Mouse (Mus musculus): ENCODE results near the gene Mgat5. TPM values are rescaled to one million over a fixed set of nuclear protein-coding genes. Genes with fewer than 3 reads are reported as not detected.

Gene Mgat5
- polyA plus RNA-seq, 1 experiment = 2.2 TPM

DNA sequence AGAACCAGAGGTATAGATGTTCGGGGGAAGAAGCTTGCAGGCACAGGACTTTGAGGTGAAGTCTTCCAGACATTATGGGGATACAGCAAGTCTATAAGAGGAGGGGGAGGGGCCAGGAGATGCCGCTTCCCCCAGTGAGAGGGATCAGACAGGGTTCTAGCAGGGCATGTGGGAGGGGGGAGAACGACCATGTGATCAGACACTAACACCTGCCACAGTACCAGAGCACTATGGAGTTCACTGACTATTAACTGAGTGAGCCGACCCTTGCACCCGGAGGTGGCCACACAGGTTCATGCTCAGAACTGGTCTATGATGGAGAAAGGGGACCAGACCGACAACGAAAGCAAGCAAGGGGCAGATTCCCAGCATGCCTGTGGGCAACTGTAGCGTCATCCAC, 318.5 kb downstream of the Mgat5 start:
- no peak overlapping the region for H3ac ChIP-seq (ENCODE audit: control insufficient read depth, insufficient read length)
- H3K4me2 ChIP-seq (ENCODE audit: low read depth) = no peak overlapping the region
- no peaks in the 10 kb centered on the region for H3K27me3 ChIP-seq (ENCODE audit: control insufficient read depth, insufficient read depth, insufficient read length)
- H3K79me2 ChIP-seq (ENCODE audit: control insufficient read depth, insufficient read depth) = no peaks in the 10 kb centered on the region
- no peaks in the 10 kb centered on the region for H3K36me3 ChIP-seq (ENCODE audit: control insufficient read depth, insufficient read depth)
- TF ChIP-seq SRF (IDR thresholded peaks at IDR 0.05; ENCODE audit: control insufficient read depth, insufficient read length, low read depth) = no peak
- TF ChIP-seq TCF3 (IDR thresholded peaks at IDR 0.05; ENCODE audit: insufficient read length, low read depth) = no peak
- TF ChIP-seq E2F4 (IDR thresholded peaks at IDR 0.05; ENCODE audit: insufficient read depth) = no peak
- no peak for TF ChIP-seq USF1 (IDR thresholded peaks at IDR 0.05; ENCODE audit: low read depth)
- no peak for TF ChIP-seq MAX (IDR thresholded peaks at IDR 0.05; ENCODE audit: low read depth)
- TF ChIP-seq TCF12 (IDR thresholded peaks at IDR 0.05; ENCODE audit: insufficient read depth, poor library complexity, severe bottlenecking) = no peak
- TF ChIP-seq MYOD1 (IDR thresholded peaks at IDR 0.05; ENCODE audit: control insufficient read depth in 1 of 3, insufficient read length in 2 of 3, low read depth in 2 of 3) = no peak
- no peak for TF ChIP-seq REST (IDR thresholded peaks at IDR 0.05; ENCODE audit: insufficient read depth, insufficient read length)
- TF ChIP-seq CEBPB (IDR thresholded peaks at IDR 0.05; ENCODE audit: insufficient read depth, poor library complexity, severe bottlenecking) = no peak
- TF ChIP-seq POLR2A (IDR thresholded peaks at IDR 0.05; ENCODE audit: insufficient read length, low read depth) = no peak
- TF ChIP-seq MYOG (IDR thresholded peaks at IDR 0.05; ENCODE audit: control insufficient read depth in 1 of 3, insufficient read depth in 1 of 3, insufficient read length in 2 of 3, low read depth in 2 of 3) = no peak
- no peak for TF ChIP-seq POLR2AphosphoS2 (IDR thresholded peaks at IDR 0.05; ENCODE audit: insufficient read length, low read depth)
- H3K4me3 ChIP-seq = no peak overlapping the region

DNA sequence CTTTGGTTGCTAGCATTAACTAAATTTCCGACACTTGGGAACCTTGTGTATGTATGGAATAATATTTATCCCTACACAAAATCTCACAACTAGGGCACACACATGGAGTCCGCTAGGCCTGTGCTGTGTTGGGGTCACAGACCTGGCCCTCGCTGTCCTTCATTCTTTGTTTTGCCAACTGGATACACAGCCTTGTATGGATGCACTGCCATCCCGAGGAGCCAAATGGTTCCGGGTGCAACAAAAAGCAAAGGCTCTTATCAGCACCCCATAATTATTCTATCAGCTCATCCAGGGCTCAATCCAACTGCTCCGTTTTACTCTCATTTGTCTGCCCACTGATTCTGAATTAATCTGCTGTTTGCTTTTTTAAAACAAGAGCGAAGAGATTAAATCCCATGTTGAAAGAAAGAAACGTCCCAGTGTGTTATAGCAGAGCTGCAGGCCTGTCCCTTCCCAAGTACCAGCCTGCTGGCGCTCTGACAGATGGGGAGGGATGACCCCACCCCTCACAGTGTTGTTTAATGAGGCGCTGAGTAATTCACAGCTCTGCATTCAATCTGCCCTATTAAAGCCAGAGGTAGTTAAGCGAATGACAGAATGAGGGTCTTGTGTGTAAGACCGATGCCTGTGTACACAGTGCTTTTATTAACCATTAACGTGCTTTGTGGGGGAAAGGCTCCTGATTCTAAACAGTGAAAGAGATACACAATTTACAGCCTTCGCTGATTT, 326.2 kb downstream of the Mgat5 start:
- Histone ChIP-seq H3ac (ENCODE audit: control insufficient read depth, insufficient read length) (no peak overlapping the region), H3K4me3 (no peak overlapping the region), H3K79me2 (ENCODE audit: control insufficient read depth, insufficient read depth) (no peaks in the 10 kb centered on the region), H3K27me3 (ENCODE audit: control insufficient read depth, insufficient read depth, insufficient read length) (peaks cover 4% of the 10 kb centered on the region), H3K36me3 (ENCODE audit: control insufficient read depth, insufficient read depth) (no peaks in the 10 kb centered on the region), H3K4me2 (ENCODE audit: low read depth) (no peak overlapping the region)
- TF ChIP-seq MYOD1 (IDR thresholded peaks at IDR 0.05; ENCODE audit: control insufficient read depth in 1 of 3, insufficient read length in 2 of 3, low read depth in 2 of 3) (no peak), SRF (IDR thresholded peaks at IDR 0.05; ENCODE audit: control insufficient read depth, insufficient read length, low read depth) (no peak), MYOG (IDR thresholded peaks at IDR 0.05; ENCODE audit: control insufficient read depth in 1 of 3, insufficient read depth in 1 of 3, insufficient read length in 2 of 3, low read depth in 2 of 3) (no peak), USF1 (IDR thresholded peaks at IDR 0.05; ENCODE audit: low read depth) (no peak), POLR2A (IDR thresholded peaks at IDR 0.05; ENCODE audit: insufficient read length, low read depth) (no peak), TCF12 (IDR thresholded peaks at IDR 0.05; ENCODE audit: insufficient read depth, poor library complexity, severe bottlenecking) (no peak), POLR2AphosphoS2 (IDR thresholded peaks at IDR 0.05; ENCODE audit: insufficient read length, low read depth) (no peak), E2F4 (IDR thresholded peaks at IDR 0.05; ENCODE audit: insufficient read depth) (no peak), TCF3 (IDR thresholded peaks at IDR 0.05; ENCODE audit: insufficient read length, low read depth) (no peak), CEBPB (IDR thresholded peaks at IDR 0.05; ENCODE audit: insufficient read depth, poor library complexity, severe bottlenecking) (no peak), MAX (IDR thresholded peaks at IDR 0.05; ENCODE audit: low read depth) (no peak), REST (IDR thresholded peaks at IDR 0.05; ENCODE audit: insufficient read depth, insufficient read length) (no peak)

DNA sequence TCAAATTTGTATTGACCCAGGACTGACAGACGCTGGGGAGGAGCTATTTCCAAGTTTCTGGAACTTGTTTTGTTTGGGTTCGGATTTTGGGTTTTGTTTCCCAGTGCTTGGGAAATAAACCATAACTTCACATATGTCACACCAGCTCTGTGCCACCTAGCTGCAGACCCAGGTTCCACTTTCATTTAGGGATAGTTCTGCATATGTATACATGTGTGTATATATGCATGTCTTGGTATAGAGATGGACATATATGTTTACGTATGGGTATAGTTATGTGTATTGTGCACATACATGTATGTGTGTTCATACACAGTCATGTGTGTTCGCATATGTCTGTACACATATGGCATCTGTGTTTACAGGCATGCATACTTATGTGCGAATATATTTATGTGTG, 326.9 kb downstream of the Mgat5 start:
- no peak overlapping the region for H3K4me2 ChIP-seq (ENCODE audit: low read depth)

DNA sequence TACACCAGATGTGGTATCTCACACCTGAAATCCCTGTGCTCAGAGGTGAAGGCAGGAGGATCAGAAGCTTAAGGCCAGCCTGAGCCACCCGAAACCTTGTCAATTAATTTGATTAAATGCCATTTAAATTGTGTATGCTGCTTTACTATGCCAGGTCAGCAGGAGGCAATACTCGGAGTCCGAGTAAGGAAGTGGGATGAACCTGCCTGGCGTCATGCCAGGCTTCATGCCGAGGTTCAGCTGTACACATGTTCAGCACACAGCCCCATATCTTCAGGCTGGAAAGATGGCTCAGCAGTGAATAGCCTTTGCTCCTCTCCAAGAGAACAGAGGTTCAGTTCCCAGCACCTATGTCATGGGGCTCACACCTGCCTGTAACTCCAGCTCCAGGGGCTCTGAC, 331.6 kb downstream of the Mgat5 start:
- H3K79me2 ChIP-seq (ENCODE audit: control insufficient read depth, insufficient read depth) = no peaks in the 10 kb centered on the region
- H3K4me3 ChIP-seq = no peak overlapping the region
- no peaks in the 10 kb centered on the region for H3K27me3 ChIP-seq (ENCODE audit: control insufficient read depth, insufficient read depth, insufficient read length)
- no peak overlapping the region for H3ac ChIP-seq (ENCODE audit: control insufficient read depth, insufficient read length)
- H3K36me3 ChIP-seq (ENCODE audit: control insufficient read depth, insufficient read depth) = no peaks in the 10 kb centered on the region
- H3K4me2 ChIP-seq (ENCODE audit: low read depth) = no peak overlapping the region
- no peak for TF ChIP-seq REST (IDR thresholded peaks at IDR 0.05; ENCODE audit: insufficient read depth, insufficient read length)
- TF ChIP-seq TCF3 (IDR thresholded peaks at IDR 0.05; ENCODE audit: insufficient read length, low read depth) = no peak
- no peak for TF ChIP-seq USF1 (IDR thresholded peaks at IDR 0.05; ENCODE audit: low read depth)

More for the DNA sequence above, 326.9 kb downstream of the Mgat5 start:
- TF ChIP-seq MAX (IDR thresholded peaks at IDR 0.05; ENCODE audit: low read depth) = no peak
- H3K27me3 ChIP-seq (ENCODE audit: control insufficient read depth, insufficient read depth, insufficient read length) = peaks cover 4% of the 10 kb centered on the region
- no peak overlapping the region for H3K4me3 ChIP-seq
- H3K79me2 ChIP-seq (ENCODE audit: control insufficient read depth, insufficient read depth) = no peaks in the 10 kb centered on the region
- no peak overlapping the region for H3ac ChIP-seq (ENCODE audit: control insufficient read depth, insufficient read length)
- H3K36me3 ChIP-seq (ENCODE audit: control insufficient read depth, insufficient read depth) = no peaks in the 10 kb centered on the region

DNA sequence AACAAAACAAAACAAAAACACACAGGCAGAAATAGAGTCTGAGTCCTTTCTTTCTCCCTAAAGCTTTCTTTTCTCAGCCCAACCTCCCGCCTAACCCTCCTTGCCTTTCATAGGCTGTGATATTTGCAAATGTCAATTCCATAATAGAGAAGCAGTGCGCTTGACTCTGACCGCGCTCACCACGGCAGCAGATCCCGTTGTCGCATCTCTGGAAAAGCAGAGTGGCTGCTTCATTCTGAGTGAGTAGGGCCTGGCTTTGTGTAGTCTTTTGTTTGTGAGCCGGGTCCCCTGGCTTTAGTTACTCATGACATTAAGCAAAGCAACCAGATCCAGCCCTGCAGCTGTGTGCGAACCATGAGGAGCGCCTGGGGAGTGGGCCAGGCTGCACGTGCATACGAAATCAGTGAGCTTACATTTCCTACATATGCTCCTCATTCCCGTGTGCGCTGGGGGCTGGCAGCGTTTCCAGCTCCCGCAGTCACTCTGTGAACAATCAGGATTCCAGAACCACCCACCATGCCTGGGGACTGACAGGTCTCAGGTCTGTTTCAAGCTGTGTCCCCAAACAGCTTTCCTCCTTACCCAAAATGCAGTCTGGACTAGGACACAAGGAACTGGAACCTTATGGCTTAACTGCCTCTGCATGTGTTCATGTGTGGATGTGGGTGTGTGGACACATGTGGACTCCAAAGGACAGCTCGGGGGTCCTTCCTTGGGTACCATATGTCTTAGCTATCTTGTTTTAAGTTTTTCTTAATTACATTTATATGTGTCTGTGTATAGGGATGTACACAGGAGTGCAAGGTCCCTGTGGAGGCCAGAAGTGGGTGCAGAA, 332.6 kb downstream of the Mgat5 start:
- Histone ChIP-seq H3K4me2 (ENCODE audit: low read depth) (no peak overlapping the region), H3K4me3 (no peak overlapping the region)

More for the DNA sequence above, 332.6 kb downstream of the Mgat5 start:
- TF ChIP-seq CEBPB (IDR thresholded peaks at IDR 0.05; ENCODE audit: insufficient read depth, poor library complexity, severe bottlenecking) = no peak
- no peak for TF ChIP-seq MYOG (IDR thresholded peaks at IDR 0.05; ENCODE audit: control insufficient read depth in 1 of 3, insufficient read depth in 1 of 3, insufficient read length in 2 of 3, low read depth in 2 of 3)
- TF ChIP-seq REST (IDR thresholded peaks at IDR 0.05; ENCODE audit: insufficient read depth, insufficient read length) = no peak
- TF ChIP-seq TCF12 (IDR thresholded peaks at IDR 0.05; ENCODE audit: insufficient read depth, poor library complexity, severe bottlenecking) = no peak
- TF ChIP-seq USF1 (IDR thresholded peaks at IDR 0.05; ENCODE audit: low read depth) = no peak
- no peak for TF ChIP-seq POLR2A (IDR thresholded peaks at IDR 0.05; ENCODE audit: insufficient read length, low read depth)
- TF ChIP-seq POLR2AphosphoS2 (IDR thresholded peaks at IDR 0.05; ENCODE audit: insufficient read length, low read depth) = no peak
- no peak for TF ChIP-seq TCF3 (IDR thresholded peaks at IDR 0.05; ENCODE audit: insufficient read length, low read depth)
- TF ChIP-seq E2F4 (IDR thresholded peaks at IDR 0.05; ENCODE audit: insufficient read depth) = no peak
- TF ChIP-seq MYOD1 (IDR thresholded peaks at IDR 0.05; ENCODE audit: control insufficient read depth in 1 of 3, insufficient read length in 2 of 3, low read depth in 2 of 3) = no peak
- no peak for TF ChIP-seq MAX (IDR thresholded peaks at IDR 0.05; ENCODE audit: low read depth)
- TF ChIP-seq SRF (IDR thresholded peaks at IDR 0.05; ENCODE audit: control insufficient read depth, insufficient read length, low read depth) = no peak
- no peaks in the 10 kb centered on the region for H3K36me3 ChIP-seq (ENCODE audit: control insufficient read depth, insufficient read depth)
- no peak overlapping the region for H3ac ChIP-seq (ENCODE audit: control insufficient read depth, insufficient read length)
- no peaks in the 10 kb centered on the region for H3K79me2 ChIP-seq (ENCODE audit: control insufficient read depth, insufficient read depth)
- H3K27me3 ChIP-seq (ENCODE audit: control insufficient read depth, insufficient read depth, insufficient read length) = no peaks in the 10 kb centered on the region
